Mouse (Mus musculus) common myeloid progenitor, adult 5-6 weeks (primary cell): ENCODE data around the gene Snca. TPM values are rescaled to one million over a fixed set of nuclear protein-coding genes. Genes with fewer than 3 reads are reported as not detected.
"Not testable (repeated sequence)": the region's sequence is repeated elsewhere in the genome, so short reads cannot be mapped to it uniquely, and the experiment has no call there.

ENCODE experiments used
- ATAC-seq: replicated peaks from 2 replicates; pipeline ENCODE4 v1.8.0; 2016; ENCODE audit warnings: low read depth, mild to moderate bottlenecking, moderate TSS enrichment, inconsistent platforms; ENCODE audit not compliant: poor library complexity, severe bottlenecking
- total RNA-seq: library from RNA; stranded (forward); fragments of 200-1000, 187-1606 nt; gene quantifications from 2 replicates; pipeline ENCODE4 v1.2.3, GENCODE M21; 2017

The Snca gene
- total RNA-seq, 1 experiment from 2014 or later: 12.8 TPM

DNA sequence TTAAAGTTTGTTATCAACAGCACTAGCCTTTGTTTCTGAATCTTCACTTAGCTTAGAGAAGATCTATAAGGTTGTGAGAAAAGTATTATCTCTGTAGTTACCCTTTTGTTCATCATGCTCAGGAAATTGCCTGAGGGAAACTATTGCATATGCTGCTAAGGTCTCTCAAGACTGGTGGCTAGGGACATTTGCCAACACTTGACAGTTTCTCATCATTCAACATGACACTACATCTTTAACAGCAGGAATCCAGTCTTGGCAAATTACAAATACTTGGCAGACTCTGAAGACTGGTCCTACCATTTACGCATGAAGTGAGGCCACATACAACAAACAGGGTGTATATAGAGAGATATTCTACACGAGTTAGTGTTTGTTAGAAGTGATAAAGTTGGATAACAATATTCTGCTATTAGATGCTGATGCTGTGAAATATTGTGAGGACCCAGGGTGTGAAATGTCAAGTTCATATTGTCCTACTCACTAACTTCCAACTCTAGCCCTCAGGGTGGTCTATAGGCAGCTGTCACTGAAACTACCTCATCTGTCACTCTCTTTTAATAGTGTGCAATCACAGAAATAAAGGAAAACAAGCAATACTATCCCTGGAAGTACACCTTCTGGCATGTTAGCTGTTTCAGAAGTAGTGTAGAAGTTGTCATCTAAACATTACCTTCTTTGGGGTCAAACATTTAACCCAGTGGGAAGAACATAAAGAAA is 105.4 kb downstream of the Snca start:
- ATAC-seq: no peak

- no peak for ATAC-seq
Observed at GRCm38 (mm10) chr6:60717566-60717965, 112.1 kb downstream of the Snca start.

DNA sequence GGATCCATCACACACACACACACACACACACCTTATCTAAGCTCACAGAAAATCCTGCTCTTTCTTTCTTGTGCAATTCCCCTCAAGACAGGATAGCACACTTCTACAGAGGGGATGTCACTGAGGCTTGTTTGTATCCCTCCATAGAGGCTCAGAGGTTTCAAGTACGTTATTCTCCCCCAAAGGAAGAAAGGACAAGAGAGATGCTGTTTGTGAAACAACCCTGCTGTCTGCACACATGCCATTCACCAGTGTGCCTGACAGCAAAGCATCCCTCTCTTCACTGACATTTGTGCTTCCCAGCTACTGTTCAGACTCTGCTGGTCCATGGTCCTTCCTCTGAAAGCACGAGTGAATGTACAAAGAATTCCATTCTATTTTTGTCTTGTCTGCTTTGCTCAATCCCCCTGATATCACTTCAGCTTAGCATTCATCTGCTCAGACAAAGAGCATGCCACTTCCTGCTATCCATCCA is 119.6 kb downstream of the Snca start:
- ATAC-seq: no peak

DNA sequence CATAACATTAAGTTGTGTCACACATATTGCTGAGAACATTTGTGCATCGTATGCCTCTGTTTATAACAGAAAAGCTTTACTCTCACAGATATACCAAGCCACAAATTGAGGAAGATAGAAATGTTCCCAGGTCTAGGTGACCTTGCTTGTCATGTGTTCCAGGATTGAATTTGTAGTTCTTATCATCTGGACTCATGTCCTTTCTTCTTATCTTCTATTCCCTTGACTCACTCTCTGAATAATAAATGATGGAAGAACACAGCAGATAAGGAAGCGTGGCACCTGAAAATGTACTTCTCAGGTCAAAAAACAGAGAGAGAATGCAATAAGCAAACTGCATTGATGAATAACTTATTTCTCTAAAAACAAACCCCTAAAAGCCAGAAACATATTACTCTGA is 131.6 kb downstream of the Snca start:
- no peak for ATAC-seq

DNA sequence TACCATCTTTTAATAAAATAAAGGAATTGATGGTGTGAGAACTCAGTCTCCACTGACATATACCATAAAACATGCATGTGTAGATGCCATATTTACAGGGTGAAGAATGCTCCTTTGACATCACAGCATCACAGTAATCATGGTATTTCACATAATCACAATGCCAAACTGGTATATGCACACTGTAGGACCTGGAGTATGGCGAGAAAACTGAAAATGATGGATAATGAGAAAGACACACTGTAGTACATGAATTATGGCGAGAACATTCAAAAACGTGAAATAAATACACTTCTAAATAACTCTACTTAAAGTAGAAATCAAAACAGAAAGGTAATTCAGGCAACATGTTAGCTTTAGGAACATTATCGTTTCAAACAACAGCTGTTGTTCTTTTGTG is 142.6 kb downstream of the Snca start:
- ATAC-seq: not testable (repeated sequence)

- ATAC-seq: peak; percentile 63; the same call in 1 of the 2 replicates
Observed at GRCm38 (mm10) chr6:60682233-60682632, 147.4 kb downstream of the Snca start.

Other genes starting within 250 kb of the Snca start
- 15.2 and 22.6 TPM in 2 replicates for gene Mmrn1, start 95.1 kb upstream of the Snca start, total RNA-seq